Mouse (Mus musculus) frontal cortex, postnatal 36 days (tissue): ENCODE results near the gene Ccdc12.

ENCODE experiments used
- DNase-seq, 2 experiments: peaks; one replicate each; pipeline ENCODE4 v3.0.0; 2022; ENCODE audit warnings: low spot score in 2 of 2

Ccdc12 gene

GRCm38 (mm10) chr9:110703951-110704350 lies 47.6 kb downstream of the Ccdc12 start:
- DNase-seq = no peak

- no peak for DNase-seq
These were observed 50.5 kb downstream of the Ccdc12 start for GRCm38 (mm10) chr9:110706784-110707183.

- peak; percentile 77 to 79 for DNase-seq
These were observed 53.4 kb downstream of the Ccdc12 start for GRCm38 (mm10) chr9:110709640-110710258.

GRCm38 (mm10) chr9:110711532-110711931 lies 55.2 kb downstream of the Ccdc12 start:
- no peak for DNase-seq

- DNase-seq = no peak
These were observed 55.7 kb downstream of the Ccdc12 start for GRCm38 (mm10) chr9:110711996-110712395.

- DNase-seq = no peak
These were observed 56.2 kb downstream of the Ccdc12 start for GRCm38 (mm10) chr9:110712545-110712944.

- no peak for DNase-seq
These were observed 57.1 kb downstream of the Ccdc12 start for GRCm38 (mm10) chr9:110713389-110713788.

GRCm38 (mm10) chr9:110715426-110715825 lies 59.1 kb downstream of the Ccdc12 start:
- no peak for DNase-seq

- peak; percentile 42 to 73 for DNase-seq
These were observed 60.5 kb downstream of the Ccdc12 start for GRCm38 (mm10) chr9:110716775-110717174.

GRCm38 (mm10) chr9:110718071-110718470 lies 61.8 kb downstream of the Ccdc12 start:
- DNase-seq = no peak

- no peak for DNase-seq
These were observed 62.5 kb downstream of the Ccdc12 start for GRCm38 (mm10) chr9:110718810-110719209.

- DNase-seq = no peak
These were observed 63.7 kb downstream of the Ccdc12 start for GRCm38 (mm10) chr9:110719977-110720376.

GRCm38 (mm10) chr9:110722060-110722459 lies 65.8 kb downstream of the Ccdc12 start:
- DNase-seq = no peak

- peak in 1 of 2 experiments; percentile 36 for DNase-seq
These were observed 69.4 kb downstream of the Ccdc12 start for GRCm38 (mm10) chr9:110725721-110726135.

GRCm38 (mm10) chr9:110726867-110727266 lies 70.6 kb downstream of the Ccdc12 start:
- DNase-seq = no peak

GRCm38 (mm10) chr9:110729841-110730240 lies 73.5 kb downstream of the Ccdc12 start:
- peak in 1 of 2 experiments; percentile 47 for DNase-seq

- no peak for DNase-seq
These were observed 75.6 kb downstream of the Ccdc12 start for GRCm38 (mm10) chr9:110731859-110732258.

- DNase-seq = peak; percentile 40 to 46
These were observed 76.3 kb downstream of the Ccdc12 start for GRCm38 (mm10) chr9:110732623-110733022.

GRCm38 (mm10) chr9:110733102-110733501 lies 76.8 kb downstream of the Ccdc12 start:
- DNase-seq = no peak

GRCm38 (mm10) chr9:110734154-110734553 lies 77.9 kb downstream of the Ccdc12 start:
- DNase-seq = no peak

- no peak for DNase-seq
These were observed 80.1 kb downstream of the Ccdc12 start for GRCm38 (mm10) chr9:110736362-110736761.

GRCm38 (mm10) chr9:110738054-110738453 lies 81.8 kb downstream of the Ccdc12 start:
- no peak for DNase-seq

- DNase-seq = no peak
These were observed 83.7 kb downstream of the Ccdc12 start for GRCm38 (mm10) chr9:110739961-110740360.

- no peak for DNase-seq
These were observed 85.5 kb downstream of the Ccdc12 start, which contains the start of gene Myl3 for GRCm38 (mm10) chr9:110741711-110742294. Gene Myl3, plus strand, starts transcription at chr9:110741861.
